Mouse (Mus musculus) liver, adult 2 months (tissue): Measurements from ENCODE around the gene Slc44a4. TPM values are rescaled to one million over a fixed set of nuclear protein-coding genes. Genes with fewer than 3 reads are reported as not detected.

Experiments
- DNase-seq: peaks from one replicate; pipeline ENCODE4 v3.0.0-alpha.2; 2011; ENCODE audit warnings: low read depth, low spot score; ENCODE audit errors: extremely low read depth
- H3K27ac ChIP-seq: fragments of 200-500 bp; replicated peaks from 2 replicates; pipeline ENCODE4 v1.5.1; 2012; ENCODE audit warnings: low read depth, mild to moderate bottlenecking, control low read depth, inconsistent platforms, low read length; ENCODE audit not compliant: insufficient read depth
- H3K27me3 ChIP-seq: fragments of 200-500 bp; 2 replicates; pipeline ENCODE4 v1.6.1; 2012; ENCODE audit warnings: mild to moderate bottlenecking, moderate library complexity, low read length, inconsistent platforms; ENCODE audit not compliant: control insufficient read depth, insufficient read depth
- H3K36me3 ChIP-seq: fragments of 200-500 bp; 2 replicates; pipeline ENCODE4 v1.6.1; 2012; ENCODE audit warnings: low read length, inconsistent platforms; ENCODE audit not compliant: control insufficient read depth, insufficient read depth
- H3K4me1 ChIP-seq: fragments of 200-500 bp; 2 replicates; pipeline ENCODE4 v1.6.1; 2011; ENCODE audit warnings: low read length; ENCODE audit not compliant: control insufficient read depth, insufficient read depth
- H3K4me3 ChIP-seq: fragments of 200-500 bp; 2 replicates; pipeline ENCODE4 v1.5.1; 2011; ENCODE audit warnings: low read depth, mild to moderate bottlenecking, control low read depth, low read length, moderate library complexity; ENCODE audit not compliant: insufficient read depth
- H3K79me2 ChIP-seq: fragments of 200-500 bp; 2 replicates; pipeline ENCODE4 v1.6.1; 2012; ENCODE audit warnings: inconsistent platforms, mild to moderate bottlenecking, low read length, moderate library complexity; ENCODE audit not compliant: control insufficient read depth, insufficient read depth
- H3K9ac ChIP-seq: fragments of 200-500 bp; 2 replicates; pipeline ENCODE4 v1.6.1; 2012; ENCODE audit warnings: low read depth, mild to moderate bottlenecking, control low read depth, inconsistent platforms, low read length
- CTCF ChIP-seq: fragments of 200-500 bp; IDR thresholded peaks from 2 replicates; pipeline ENCODE4 v1.5.1; 2011; ENCODE audit warnings: low read depth, low read length, control low read depth
- POLR2A ChIP-seq: fragments of 200-500 bp; IDR thresholded peaks from 2 replicates; pipeline ENCODE4 v1.6.1; 2011; ENCODE audit warnings: low read length, control low read depth; ENCODE audit not compliant: insufficient read depth; ENCODE audit errors: extremely low read depth
- WGBS: fragments of 180-500 bp; shearing (Covaris S2); methylation state at CpG from one replicate; pipeline ENCODE4 v1.1.7; 2018; 5-methylcytosine and 5-hydroxymethylcytosine counted together
- polyA plus RNA-seq: library from polyadenylated mRNA; depleted of rRNA; stranded (reverse); fragments of >200 nt; gene quantifications from 2 replicates; pipeline ENCODE4 v1.2.3, GENCODE M21; 2012
- total RNA-seq: library from RNA; depleted of rRNA; stranded (reverse); fragments of >200 nt; gene quantifications from 2 replicates; pipeline ENCODE4 v1.2.3, GENCODE M21; 2014

The Slc44a4 gene
- total and polyA plus RNA-seq, 2 experiments: 0.18 to 0.35 TPM

DNA sequence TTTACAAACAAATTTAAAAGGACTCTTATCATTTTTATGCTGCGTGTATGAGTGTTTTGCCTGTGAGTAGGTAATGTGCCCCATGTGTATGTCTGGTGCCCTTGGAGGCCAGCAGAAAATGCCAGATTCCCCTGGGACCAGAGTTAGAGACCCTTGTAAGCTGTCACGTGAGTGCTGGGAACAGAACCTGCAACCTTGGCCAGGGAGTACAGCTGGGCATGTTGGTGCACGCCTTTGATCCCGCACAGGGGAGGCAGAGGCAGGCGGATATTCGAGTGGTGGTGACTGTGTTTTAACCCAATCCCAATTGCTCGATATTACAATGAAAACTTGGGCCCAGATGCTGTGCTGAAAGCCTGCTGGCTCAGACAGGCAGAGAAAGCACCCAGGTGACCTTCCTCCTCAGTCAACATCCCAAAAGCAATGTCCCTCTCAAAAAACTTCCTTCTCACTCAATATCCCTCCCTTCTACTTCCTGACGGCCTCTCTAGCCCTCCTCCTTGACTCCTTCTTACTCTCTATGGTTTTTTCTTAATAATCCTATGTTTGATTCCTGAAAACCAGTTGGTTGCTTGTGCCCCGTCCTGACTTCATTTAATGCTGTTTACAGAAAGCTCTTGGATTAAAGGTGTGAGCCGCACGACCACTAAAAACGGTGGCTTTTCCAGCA is 24.1 kb upstream of the Slc44a4 start:
- Histone ChIP-seq H3K4me3 (no peak overlapping the region), H3K27ac (no peak overlapping the region), H3K79me2 (no peaks in the 10 kb centered on the region), H3K4me1 (peaks cover 14% of the 10 kb centered on the region), H3K27me3 (no peaks in the 10 kb centered on the region), H3K9ac (no peak overlapping the region), H3K36me3 (no peaks in the 10 kb centered on the region)
- no peak for DNase-seq
- 92% methylated on average over 12 of the region's 12 CpGs for WGBS
- TF ChIP-seq POLR2A: no peak
- TF ChIP-seq CTCF: no peak

DNA sequence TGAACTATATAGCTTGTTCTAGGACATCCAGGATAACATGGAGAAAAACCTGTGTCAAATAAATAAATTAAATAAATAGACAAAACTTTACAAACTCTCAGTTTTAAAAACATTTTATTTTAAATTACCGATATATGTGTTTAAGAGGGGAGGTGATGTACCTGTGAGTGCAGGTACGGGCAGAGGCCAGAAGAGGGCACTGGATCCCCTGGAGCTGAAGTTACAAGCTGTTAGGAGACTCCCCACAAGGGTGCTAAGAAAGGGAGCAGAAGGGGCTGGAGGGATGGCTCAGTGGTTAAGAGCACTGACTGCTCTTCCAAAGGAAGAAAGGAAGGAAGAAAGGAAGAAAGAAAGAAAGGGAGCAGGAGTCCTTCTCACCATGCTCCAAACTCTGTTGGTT is 22.9 kb upstream of the Slc44a4 start:
- H3K9ac ChIP-seq: no peak overlapping the region
- peaks cover 12% of the 10 kb centered on the region for H3K4me1 ChIP-seq
- TF ChIP-seq POLR2A (no peak), CTCF (peak; percentile 56)
- no peak for DNase-seq
- H3K79me2 ChIP-seq: no peaks in the 10 kb centered on the region
- no peak overlapping the region for H3K27ac ChIP-seq
- H3K36me3 ChIP-seq: no peaks in the 10 kb centered on the region
- no peaks in the 10 kb centered on the region for H3K27me3 ChIP-seq
- H3K4me3 ChIP-seq: no peak overlapping the region
- WGBS: 99% methylated on average over 2 of the region's 2 CpGs

DNA sequence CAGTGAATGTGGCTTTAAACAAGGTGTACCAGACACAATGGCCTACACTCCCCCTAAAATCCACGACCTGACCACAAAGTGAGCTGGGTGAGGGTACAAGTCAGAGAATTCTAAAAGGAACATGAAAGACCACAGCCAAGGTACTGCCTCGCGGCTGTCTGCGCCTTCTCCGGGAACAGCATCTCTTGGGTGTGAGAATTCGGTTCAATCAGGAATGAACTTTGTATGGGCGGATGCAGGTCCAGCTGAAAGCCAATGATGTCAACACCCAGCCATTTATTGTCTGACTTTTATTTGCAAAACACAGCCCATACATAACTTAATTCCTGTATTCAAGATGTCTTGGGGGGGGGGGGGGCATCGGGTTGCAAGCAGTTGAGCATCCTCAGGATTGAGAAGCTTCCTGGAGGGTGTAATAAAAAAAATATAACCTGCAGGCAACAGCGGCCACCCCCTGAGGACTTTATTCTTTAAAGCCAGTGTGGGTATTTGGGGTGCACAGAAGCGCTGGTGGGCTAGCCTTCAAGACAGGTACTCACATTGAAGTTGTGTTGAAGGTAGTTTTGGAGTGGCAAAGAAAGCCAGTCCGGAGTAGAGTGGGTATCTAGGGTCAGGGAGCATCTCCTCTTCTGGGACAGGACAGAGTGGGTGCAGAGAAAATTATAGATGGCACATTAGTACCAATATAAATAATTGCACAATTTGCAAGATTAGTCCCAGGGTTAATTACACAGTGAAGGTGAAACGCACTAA is 21.0 kb upstream of the Slc44a4 start:
- H3K4me3 ChIP-seq: no peak overlapping the region
- peak; percentile 36 for DNase-seq
- H3K79me2 ChIP-seq: no peaks in the 10 kb centered on the region
- no peaks in the 10 kb centered on the region for H3K36me3 ChIP-seq
- no peak overlapping the region for H3K27ac ChIP-seq
- TF ChIP-seq POLR2A: no peak
- TF ChIP-seq CTCF: no peak
- 47% methylated on average over 12 of the region's 12 CpGs for WGBS
- H3K4me1 ChIP-seq: peaks cover 8% of the 10 kb centered on the region
- H3K27me3 ChIP-seq: no peaks in the 10 kb centered on the region
- H3K9ac ChIP-seq: no peak overlapping the region

- under 1% methylated on average over 50 of the region's 51 CpGs for WGBS
- Histone ChIP-seq H3K27me3 (no peaks in the 10 kb centered on the region), H3K27ac (peak overlapping the region; percentile 78), H3K79me2 (peaks cover 6% of the 10 kb centered on the region; the same call in 1 of the 2 replicates), H3K36me3 (no peaks in the 10 kb centered on the region), H3K9ac (peak overlapping the region; percentile 81), H3K4me1 (peaks cover 8% of the 10 kb centered on the region), H3K4me3 (peak overlapping the region; percentile 70)
- TF ChIP-seq POLR2A (0 out of 2 replicates have a peak, but pooled peaks have one; percentile 34), CTCF (peak; percentile 5; the same call in 1 of the 2 replicates)
- peak; percentile 74 for DNase-seq
Observed at GRCm38 (mm10) chr17:34894074-34894597, 20.1 kb upstream of the Slc44a4 start.

- TF ChIP-seq CTCF (no peak), POLR2A (no peak)
- Histone ChIP-seq H3K9ac (peak overlapping the region; percentile 81), H3K27me3 (no peaks in the 10 kb centered on the region), H3K36me3 (no peaks in the 10 kb centered on the region), H3K4me3 (peak overlapping the region; percentile 70), H3K4me1 (peaks cover 8% of the 10 kb centered on the region), H3K79me2 (peaks cover 10% of the 10 kb centered on the region; the same call in 1 of the 2 replicates), H3K27ac (peak overlapping the region; percentile 17; the same call in 1 of the 2 replicates)
- 10% methylated on average over 48 of the region's 51 CpGs for WGBS
- peak; percentile 47 for DNase-seq
Observed at GRCm38 (mm10) chr17:34894801-34895530, 19.3 kb upstream of the Slc44a4 start.
